Mouse (Mus musculus) cortical plate, adult 2 months (tissue): ENCODE results near the gene Fryl.
"Not testable (repeated sequence)": the region's sequence is repeated elsewhere in the genome, so short reads cannot be mapped to it uniquely, and the experiment has no call there.

Experiments used
- CTCF ChIP-seq: fragments of 200-500 bp; IDR thresholded peaks from 2 replicates; pipeline ENCODE4 v1.5.1; 2011; ENCODE audit warnings: mild to moderate bottlenecking, control low read depth, low read length; ENCODE audit not compliant: insufficient read depth; ENCODE audit errors: extremely low read depth
- POLR2A ChIP-seq: fragments of 200-500 bp; IDR thresholded peaks from 2 replicates; pipeline ENCODE4 v1.6.1; 2011; ENCODE audit warnings: mild to moderate bottlenecking, low read length, control low read depth; ENCODE audit not compliant: insufficient read depth; ENCODE audit errors: extremely low read depth

- not testable (repeated sequence) for TF ChIP-seq POLR2A, CTCF
Measured at GRCm38 (mm10) chr5:72998546-72998945, 257.9 kb downstream of the Fryl start.
